Mouse (Mus musculus) stomach, embryonic 15.5 days (tissue): ENCODE measurements at regions not wholly inside any gene's neighbourhood (a gene's known extent, or its start where the extent isn't known, plus 50 kb on each side); places are given as distances from the start of the nearest gene placed in this dataset.

Source experiments
- ATAC-seq: fragments of 200-750 bp; cut with Nextera tagmentation; 2 replicates; pipeline ENCODE4 v1.8.0; 2017; ENCODE audit warnings: low read depth, moderate number of reproducible peaks, moderate TSS enrichment; ENCODE audit not compliant: insufficient read depth, low FRiP score
- H3K27ac ChIP-seq: fragments of 300-500 bp; sonication (generic); 2 replicates; pipeline ENCODE4 v1.5.1; 2015; ENCODE audit warnings: mild to moderate bottlenecking, inconsistent platforms
- H3K27me3 ChIP-seq: fragments of 300-500 bp; sonication (generic); replicated peaks from 2 replicates; pipeline ENCODE4 v1.6.1; 2015; ENCODE audit warnings: inconsistent platforms
- H3K36me3 ChIP-seq: fragments of 300-500 bp; sonication (generic); 2 replicates; pipeline ENCODE4 v1.6.1; 2015; ENCODE audit warnings: inconsistent platforms
- H3K4me1 ChIP-seq: fragments of 300-500 bp; sonication (generic); 2 replicates; pipeline ENCODE4 v1.6.1; 2015; ENCODE audit warnings: inconsistent platforms
- H3K4me2 ChIP-seq: fragments of 300-500 bp; sonication (generic); 2 replicates; pipeline ENCODE4 v1.6.1; 2015; ENCODE audit warnings: mild to moderate bottlenecking, inconsistent platforms
- H3K4me3 ChIP-seq: fragments of 300-500 bp; sonication (generic); replicated peaks from 2 replicates; pipeline ENCODE4 v1.5.1; 2015; ENCODE audit warnings: inconsistent platforms
- H3K9ac ChIP-seq: fragments of 300-500 bp; sonication (generic); 2 replicates; pipeline ENCODE4 v1.6.1; 2015; ENCODE audit warnings: inconsistent platforms
- H3K9me3 ChIP-seq: fragments of 300-500 bp; sonication (generic); 2 replicates; pipeline ENCODE4 v1.6.1; 2016; ENCODE audit warnings: inconsistent platforms
- WGBS: fragments of 180-500 bp; shearing (Covaris S2); methylation state at CpG from one replicate; pipeline ENCODE4 v1.1.7; 2015; 5-methylcytosine and 5-hydroxymethylcytosine counted together

- Histone ChIP-seq H3K9ac (no peak overlapping the region), H3K4me1 (no peaks in the 10 kb centered on the region; the same call in 1 of the 2 replicates), H3K4me2 (no peak overlapping the region), H3K4me3 (no peak overlapping the region), H3K27ac (no peak overlapping the region; the same call in 1 of the 2 replicates), H3K27me3 (no peaks in the 10 kb centered on the region), H3K36me3 (no peaks in the 10 kb centered on the region), H3K9me3 (no peaks in the 10 kb centered on the region)
- no peak for ATAC-seq
- 9% methylated on average over 3 of the region's 3 CpGs for WGBS
Measured at GRCm38 (mm10) chr14:45993669-45994068, 335.7 kb upstream of the Ddhd1 start.

- Histone ChIP-seq H3K9me3 (no peaks in the 10 kb centered on the region), H3K9ac (no peak overlapping the region), H3K4me3 (no peak overlapping the region), H3K36me3 (no peaks in the 10 kb centered on the region), H3K27ac (no peak overlapping the region), H3K4me2 (no peak overlapping the region), H3K27me3 (no peaks in the 10 kb centered on the region), H3K4me1 (no peaks in the 10 kb centered on the region; the same call in 1 of the 2 replicates)
- 35% methylated on average over 5 of the region's 5 CpGs for WGBS
- ATAC-seq, result peak; percentile 63; the same call in 1 of the 2 replicates
Measured at GRCm38 (mm10) chr14:45996760-45997159, 338.8 kb upstream of the Ddhd1 start.

DNA sequence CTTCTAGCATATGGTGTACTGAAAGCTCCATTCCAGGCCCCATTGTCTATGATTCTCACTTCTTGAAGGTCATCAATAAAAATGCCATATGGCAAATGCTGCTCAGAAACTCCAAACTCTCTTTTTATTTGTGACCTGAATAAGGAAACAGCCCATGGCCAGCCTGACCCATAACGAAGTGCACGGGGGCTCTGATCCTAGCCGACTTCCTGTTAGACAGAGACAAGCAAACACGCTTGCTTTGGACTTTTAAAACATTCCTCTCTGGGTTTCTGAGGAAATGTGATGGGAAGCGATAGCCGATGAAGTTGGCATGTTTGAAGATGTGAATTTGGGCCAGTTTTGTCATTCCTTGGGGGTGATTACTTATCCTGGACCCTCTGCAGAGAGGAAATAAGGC lies 346.1 kb upstream of the Ddhd1 start:
- Histone ChIP-seq H3K36me3 (no peaks in the 10 kb centered on the region), H3K9ac (no peak overlapping the region), H3K4me1 (no peaks in the 10 kb centered on the region), H3K4me3 (no peak overlapping the region), H3K4me2 (no peak overlapping the region), H3K27me3 (no peaks in the 10 kb centered on the region), H3K27ac (no peak overlapping the region), H3K9me3 (no peaks in the 10 kb centered on the region)
- WGBS, result 73% methylated on average over 6 of the region's 6 CpGs
- ATAC-seq, result no peak

DNA sequence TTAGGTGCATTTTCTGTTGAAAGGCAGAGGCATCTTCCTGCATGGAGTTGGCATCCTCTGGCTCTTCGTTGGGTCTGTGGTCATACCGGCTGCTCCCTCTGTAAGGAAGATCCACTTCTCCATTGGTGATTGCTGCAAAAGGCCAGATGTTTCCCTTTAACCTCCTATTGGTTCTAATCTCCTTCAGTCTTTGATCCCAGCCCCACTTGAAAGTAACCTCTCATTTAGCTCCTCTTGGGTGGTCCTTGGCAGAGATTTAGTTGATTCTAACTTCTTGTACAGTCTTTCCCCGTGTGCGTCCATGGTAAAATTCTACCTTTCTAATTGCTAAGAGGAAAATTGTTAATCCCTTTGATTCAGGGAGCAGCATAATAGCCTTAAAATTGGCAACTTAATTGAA lies 347.4 kb upstream of the Ddhd1 start:
- Histone ChIP-seq H3K36me3 (no peaks in the 10 kb centered on the region), H3K4me3 (no peak overlapping the region), H3K4me2 (no peak overlapping the region), H3K27me3 (no peaks in the 10 kb centered on the region), H3K9me3 (no peaks in the 10 kb centered on the region), H3K4me1 (no peaks in the 10 kb centered on the region), H3K9ac (no peak overlapping the region), H3K27ac (no peak overlapping the region)
- no peak for ATAC-seq
- 45% methylated on average over 4 of the region's 4 CpGs for WGBS

DNA sequence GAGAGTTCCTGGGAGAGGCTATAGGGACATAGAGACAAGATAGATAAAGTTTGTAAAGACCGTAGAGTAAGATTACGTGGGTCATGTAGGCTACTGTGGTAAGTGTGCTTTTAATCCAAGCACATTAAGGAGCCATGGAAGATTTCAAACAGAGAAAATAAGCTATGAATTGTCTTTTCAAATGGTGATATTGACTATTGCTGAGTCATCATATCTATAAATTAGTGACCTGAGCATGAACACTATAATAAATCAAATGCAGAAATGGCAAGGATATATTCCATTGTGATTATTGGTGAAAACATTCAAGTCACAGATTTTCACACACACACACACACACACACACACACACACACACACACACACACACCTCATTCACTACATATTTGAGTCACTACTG lies 355.3 kb upstream of the Ddhd1 start:
- Histone ChIP-seq H3K27me3 (no peaks in the 10 kb centered on the region), H3K4me2 (no peak overlapping the region), H3K36me3 (no peaks in the 10 kb centered on the region), H3K9me3 (no peaks in the 10 kb centered on the region), H3K4me1 (peaks cover 7% of the 10 kb centered on the region), H3K9ac (no peak overlapping the region), H3K27ac (no peak overlapping the region), H3K4me3 (no peak overlapping the region)
- 96% methylated on average over 2 of the region's 2 CpGs for WGBS
- ATAC-seq, result no peak

DNA sequence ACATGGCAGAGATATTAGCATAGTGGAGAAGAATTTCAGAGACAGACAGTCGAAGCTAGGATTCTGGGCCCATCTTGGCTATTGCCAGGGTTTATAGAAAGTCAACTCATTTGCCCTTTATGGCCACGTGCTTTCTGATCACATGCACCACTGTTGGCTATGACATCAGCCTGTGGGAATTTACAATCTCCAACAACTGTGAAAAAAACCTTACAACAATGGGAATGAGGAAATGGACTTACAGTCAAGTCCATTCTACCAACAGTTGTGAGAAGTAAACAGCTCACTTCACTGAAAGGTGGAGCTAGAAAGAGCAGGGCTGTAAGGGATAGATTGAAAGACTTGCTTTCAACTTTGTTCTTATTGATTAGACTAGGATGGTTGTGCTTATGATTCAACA lies 356.1 kb upstream of the Ddhd1 start:
- WGBS, result 71% methylated on average over 2 of the region's 2 CpGs
- Histone ChIP-seq H3K27me3 (no peaks in the 10 kb centered on the region), H3K9ac (no peak overlapping the region), H3K4me1 (peaks cover 11% of the 10 kb centered on the region), H3K4me3 (no peak overlapping the region), H3K36me3 (no peaks in the 10 kb centered on the region), H3K27ac (no peak overlapping the region), H3K9me3 (no peaks in the 10 kb centered on the region), H3K4me2 (no peak overlapping the region)
- ATAC-seq, result no peak

- WGBS, result 64% methylated on average over 6 of the region's 6 CpGs
- no peaks in the 10 kb centered on the region for H3K36me3 ChIP-seq
- H3K27ac ChIP-seq, result peak overlapping the region; percentile 68
- no peak overlapping the region for H3K4me3 ChIP-seq
- ATAC-seq, result no peak
- H3K9ac ChIP-seq, result no peak overlapping the region
- no peaks in the 10 kb centered on the region for H3K9me3 ChIP-seq
- H3K27me3 ChIP-seq, result no peaks in the 10 kb centered on the region
- peaks cover 11% of the 10 kb centered on the region for H3K4me1 ChIP-seq
- H3K4me2 ChIP-seq, result no peak overlapping the region
Measured at GRCm38 (mm10) chr14:46015682-46016400, 357.9 kb upstream of the Ddhd1 start.

GRCm38 (mm10) chr14:46016701-46017106 lies 358.8 kb upstream of the Ddhd1 start:
- Histone ChIP-seq H3K9me3 (no peaks in the 10 kb centered on the region), H3K36me3 (no peaks in the 10 kb centered on the region), H3K27ac (peak overlapping the region; percentile 68), H3K4me2 (no peak overlapping the region), H3K4me1 (peaks cover 11% of the 10 kb centered on the region), H3K9ac (no peak overlapping the region), H3K27me3 (no peaks in the 10 kb centered on the region), H3K4me3 (no peak overlapping the region)
- 23% methylated on average over 4 of the region's 4 CpGs for WGBS
- 0 out of 2 replicates have a peak, but pooled peaks have one; percentile 24 for ATAC-seq

DNA sequence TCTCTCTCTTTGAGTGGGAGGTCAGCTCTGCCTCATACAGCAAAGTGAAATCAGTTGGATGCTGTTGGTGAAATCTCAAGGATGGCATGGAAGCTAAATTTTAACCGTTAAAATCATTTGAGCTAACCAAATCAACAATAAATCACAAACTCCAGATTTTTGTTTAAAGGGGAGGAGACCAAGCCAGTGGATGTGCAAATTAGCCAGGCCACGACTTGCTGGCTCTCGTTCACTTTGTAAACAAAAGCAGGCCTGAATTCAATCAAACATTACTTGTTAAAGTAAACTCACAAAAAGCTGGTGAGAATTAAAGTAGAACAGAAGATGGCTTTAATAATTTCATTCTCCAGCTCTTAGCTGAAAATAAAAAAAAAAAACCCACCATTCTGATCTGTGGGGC lies 359.3 kb upstream of the Ddhd1 start:
- ATAC-seq, result no peak
- Histone ChIP-seq H3K27ac (peak overlapping the region; percentile 68), H3K9ac (no peak overlapping the region), H3K4me1 (peaks cover 11% of the 10 kb centered on the region), H3K36me3 (no peaks in the 10 kb centered on the region), H3K27me3 (no peaks in the 10 kb centered on the region), H3K4me3 (no peak overlapping the region), H3K9me3 (no peaks in the 10 kb centered on the region), H3K4me2 (no peak overlapping the region)
- 18% methylated on average over 3 of the region's 3 CpGs for WGBS

- H3K9ac ChIP-seq, result no peak overlapping the region
Measured at GRCm38 (mm10) chr14:46017976-46018375, 360.0 kb upstream of the Ddhd1 start.

DNA sequence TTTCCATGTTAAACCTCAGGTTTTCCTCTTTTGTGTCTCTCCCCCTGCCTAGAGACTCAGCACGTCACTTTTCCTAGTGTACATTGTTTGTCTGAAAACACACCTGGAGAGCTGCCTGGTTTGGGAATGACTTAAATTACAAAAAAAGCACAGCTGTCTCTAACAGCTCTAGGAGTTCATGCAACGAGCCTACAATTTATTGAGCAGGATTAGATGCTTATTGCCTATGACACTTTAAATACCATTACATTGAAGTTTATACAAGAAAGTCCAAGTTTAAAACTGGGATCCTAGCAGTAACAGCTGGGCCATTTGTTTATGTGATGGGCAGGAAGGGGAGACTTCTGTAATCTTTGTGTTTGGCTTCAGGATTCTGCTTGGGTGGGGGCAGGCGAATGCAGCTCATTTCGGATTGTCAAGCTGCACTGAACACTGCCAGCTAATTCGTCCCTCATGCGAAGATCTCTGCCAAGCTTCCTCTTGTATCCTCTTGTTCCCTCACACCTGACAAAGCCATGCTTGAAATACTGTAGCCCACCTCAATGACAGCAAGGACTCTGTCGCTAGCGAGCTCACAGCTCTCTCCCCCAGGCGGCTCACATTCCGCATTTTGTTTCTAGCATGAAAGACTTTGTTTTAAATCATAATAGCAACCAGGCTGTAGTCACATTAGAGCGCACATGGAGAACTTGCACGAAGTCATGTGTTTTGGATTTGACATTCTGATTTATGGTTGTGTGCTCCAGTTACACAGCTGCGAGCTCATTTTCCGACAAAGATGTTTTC lies 359.8 kb upstream of the Gm15217 start:
- Histone ChIP-seq H3K36me3 (no peaks in the 10 kb centered on the region), H3K27me3 (no peaks in the 10 kb centered on the region), H3K9me3 (no peaks in the 10 kb centered on the region), H3K4me2 (peak overlapping the region; percentile 30; the same call in 1 of the 2 replicates), H3K4me1 (peaks cover 11% of the 10 kb centered on the region), H3K4me3 (no peak overlapping the region), H3K9ac (no peak overlapping the region), H3K27ac (peak overlapping the region; percentile 71; the same call in 1 of the 2 replicates)
- 36% methylated on average over 14 of the region's 14 CpGs for WGBS
- peak; percentile 43; the same call in 1 of the 2 replicates for ATAC-seq

More at GRCm38 (mm10) chr14:46017976-46018375, 360.0 kb upstream of the Ddhd1 start:
- Histone ChIP-seq H3K4me1 (peaks cover 11% of the 10 kb centered on the region), H3K4me3 (no peak overlapping the region), H3K27me3 (no peaks in the 10 kb centered on the region), H3K36me3 (no peaks in the 10 kb centered on the region), H3K27ac (peak overlapping the region; percentile 59), H3K4me2 (no peak overlapping the region), H3K9me3 (no peaks in the 10 kb centered on the region)
- ATAC-seq, result no peak
- WGBS, result 72% methylated on average over 6 of the region's 6 CpGs

GRCm38 (mm10) chr14:46034301-46034700 lies 344.9 kb upstream of the Gm15217 start:
- ATAC-seq, result no peak
- Histone ChIP-seq H3K36me3 (no peaks in the 10 kb centered on the region), H3K9me3 (no peaks in the 10 kb centered on the region), H3K4me3 (no peak overlapping the region), H3K9ac (no peak overlapping the region), H3K27ac (no peak overlapping the region), H3K27me3 (no peaks in the 10 kb centered on the region), H3K4me2 (no peak overlapping the region), H3K4me1 (no peaks in the 10 kb centered on the region)
- 88% methylated on average over 8 of the region's 8 CpGs for whole genome bisulfite sequencing
